Mouse (Mus musculus) adrenal gland, adult (tissue): Measurements from ENCODE around the gene Mpzl1.
"Not testable (repeated sequence)": the region's sequence is repeated elsewhere in the genome, so short reads cannot be mapped to it uniquely, and the experiment has no call there.

ENCODE experiments used
- DNase-seq, 2 experiments: peaks; one replicate each; pipeline ENCODE4 v3.0.0; 2022 to 2023; ENCODE audit warnings: low spot score in 1 of 2; ENCODE audit not compliant: inconsistent age in 2 of 2

Gene Mpzl1

GRCm38 (mm10) chr1:165634151-165634884, at the start of gene Mpzl1:
Mpzl1 (minus strand) TSS chr1:165634538.
- DNase-seq = peak; percentile 99

DNA sequence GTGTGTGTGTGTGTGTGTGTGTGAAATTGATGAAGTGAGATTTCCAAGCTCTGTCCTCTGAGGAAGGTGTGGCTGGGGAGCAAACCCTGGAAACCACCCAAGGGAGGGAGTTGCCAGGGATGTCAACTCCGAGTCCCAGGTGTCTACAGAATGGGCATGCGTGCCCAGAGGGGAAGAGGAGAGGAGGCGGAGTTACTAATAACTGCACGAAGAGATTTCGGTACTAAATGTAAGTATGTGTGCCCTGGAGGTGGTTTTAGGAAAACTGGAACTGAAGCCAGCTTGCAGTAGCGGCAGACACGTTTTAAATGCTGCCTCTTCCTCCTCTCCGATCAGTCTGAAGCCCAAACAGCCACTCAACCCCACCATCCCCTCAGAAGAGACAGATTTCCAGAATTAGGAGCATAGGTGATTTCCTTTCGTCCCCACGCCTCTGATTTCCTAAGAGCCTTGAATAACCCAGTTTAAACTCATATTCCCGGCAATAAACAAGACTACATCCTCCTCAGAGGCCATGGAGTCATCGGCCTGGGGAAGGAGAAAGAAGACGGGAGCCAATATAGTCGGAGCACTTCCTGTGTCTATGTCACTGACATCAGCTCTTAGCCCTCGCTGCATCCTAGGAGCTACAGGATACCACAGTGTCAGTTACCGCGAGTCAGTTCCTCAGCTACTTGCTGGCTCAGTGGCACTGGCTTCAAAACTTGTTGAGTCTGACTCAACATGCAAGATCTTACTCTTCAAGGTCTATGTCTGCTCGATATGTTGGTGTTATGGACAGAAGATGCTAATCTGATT, 47.9 kb upstream of the Mpzl1 start:
- peak in 1 of 2 experiments; percentile 54 for DNase-seq

DNA sequence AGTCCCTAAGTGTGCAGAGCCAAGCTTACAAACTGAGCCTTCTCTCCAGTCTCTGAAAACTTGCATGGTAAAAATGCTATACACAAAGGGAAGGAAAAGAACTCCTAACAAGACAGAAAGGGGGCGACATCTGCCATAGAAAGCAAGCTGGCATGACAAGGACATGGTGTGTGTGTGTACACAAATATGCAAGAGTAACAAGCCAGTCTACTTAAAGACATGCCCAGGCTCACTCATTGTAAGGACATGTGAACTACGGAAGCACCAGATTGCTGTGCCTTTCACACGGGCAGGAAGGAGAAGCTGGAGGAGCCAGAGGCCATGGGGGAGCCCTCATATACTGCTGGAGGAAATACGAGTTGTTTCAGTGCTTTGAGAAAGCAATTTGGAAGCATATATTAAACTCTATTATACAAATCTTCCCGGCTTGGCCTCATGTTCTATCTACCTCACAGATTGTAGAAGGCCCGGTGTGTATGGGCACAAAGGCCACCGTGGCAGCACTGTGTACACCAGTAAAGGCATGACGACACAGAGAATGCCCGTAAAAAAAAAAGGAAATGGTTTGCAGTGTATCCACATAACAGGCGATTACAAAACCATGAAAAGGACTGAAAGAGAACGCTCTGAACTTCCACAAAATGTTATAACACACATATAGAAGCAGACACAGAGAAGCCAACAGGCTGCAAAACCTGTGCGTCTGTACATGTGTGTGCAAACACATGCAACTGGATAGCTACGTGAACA, 46.9 kb upstream of the Mpzl1 start:
- peak in 1 of 2 experiments; percentile 35 for DNase-seq

DNA sequence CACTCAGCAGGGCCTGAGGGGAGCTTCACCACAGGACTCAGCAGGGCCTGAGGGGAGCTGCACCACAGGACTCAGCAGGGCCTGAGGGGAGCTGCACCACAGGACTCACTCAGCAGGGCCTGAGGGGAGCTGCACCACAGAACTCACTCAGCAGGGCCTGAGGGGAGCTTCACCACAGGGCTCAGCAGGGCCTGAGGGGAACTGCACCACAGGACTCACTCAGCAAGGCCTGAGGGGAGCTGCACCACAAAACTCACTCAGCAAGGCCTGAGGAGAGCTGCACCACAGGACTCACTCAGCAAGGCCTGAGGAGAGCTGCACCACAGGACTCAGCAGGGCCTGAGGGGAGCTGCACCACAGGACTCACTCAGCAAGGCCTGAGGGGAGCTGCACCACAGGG, 45.7 kb upstream of the Mpzl1 start:
- not testable (repeated sequence) for DNase-seq

GRCm38 (mm10) chr1:165679618-165679997, 45.3 kb upstream of the Mpzl1 start:
- peak in 1 of 2 experiments; percentile 41 for DNase-seq

DNA sequence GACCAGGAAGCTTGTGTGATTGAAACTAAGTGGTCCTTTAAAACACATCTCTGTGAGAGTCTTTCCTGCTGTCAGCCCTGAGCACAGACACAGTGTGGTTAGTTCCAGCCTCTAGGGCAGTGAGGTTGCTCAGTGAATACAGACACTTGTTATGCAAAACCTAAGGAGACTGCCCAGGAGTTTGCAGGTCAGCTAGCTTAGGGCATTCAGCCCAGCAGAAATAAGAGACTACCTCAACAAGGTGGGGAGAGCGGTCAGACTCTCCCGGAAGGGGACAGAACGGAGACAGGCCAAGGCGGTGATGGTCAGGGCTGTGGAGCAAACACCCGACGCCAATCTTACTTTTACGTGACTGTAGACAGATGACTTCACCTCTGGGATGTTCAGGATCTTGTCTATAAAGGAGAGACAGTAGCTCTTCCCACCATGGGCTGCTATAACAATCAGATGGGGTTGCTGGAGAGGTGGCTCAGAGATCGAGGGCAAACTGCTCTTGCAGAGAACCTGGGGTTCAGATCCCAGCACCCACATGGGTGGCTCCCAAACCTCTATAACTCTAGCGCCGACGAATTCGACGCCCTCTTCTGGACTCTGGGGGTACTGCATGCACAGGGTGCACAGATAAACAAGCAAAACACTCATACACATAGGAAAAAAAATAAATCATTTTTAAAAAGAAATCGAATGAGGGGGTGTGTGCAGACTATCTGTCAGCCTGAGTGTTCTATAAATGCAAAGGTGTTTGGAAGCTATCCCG, 44.7 kb upstream of the Mpzl1 start:
- no peak for DNase-seq

DNA sequence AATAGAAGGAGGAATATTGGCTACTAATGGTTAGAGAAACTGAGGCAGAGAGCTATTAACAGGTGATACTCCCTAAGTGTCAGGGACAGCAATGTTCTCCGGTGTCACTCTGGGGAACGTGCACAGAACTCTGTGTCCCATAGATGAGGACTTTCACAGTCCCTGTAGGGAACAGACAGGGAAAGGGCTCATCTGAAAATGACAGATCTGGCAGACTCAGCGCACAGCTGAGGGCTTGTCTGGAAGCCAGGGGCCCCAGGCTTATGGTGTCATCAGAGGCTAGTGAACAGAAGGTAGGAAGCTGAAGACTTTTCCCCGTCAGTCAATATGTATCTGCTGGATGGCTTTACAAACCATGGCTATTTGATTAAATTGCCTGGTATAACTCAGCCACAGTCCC, 43.2 kb upstream of the Mpzl1 start:
- no peak for DNase-seq

DNA sequence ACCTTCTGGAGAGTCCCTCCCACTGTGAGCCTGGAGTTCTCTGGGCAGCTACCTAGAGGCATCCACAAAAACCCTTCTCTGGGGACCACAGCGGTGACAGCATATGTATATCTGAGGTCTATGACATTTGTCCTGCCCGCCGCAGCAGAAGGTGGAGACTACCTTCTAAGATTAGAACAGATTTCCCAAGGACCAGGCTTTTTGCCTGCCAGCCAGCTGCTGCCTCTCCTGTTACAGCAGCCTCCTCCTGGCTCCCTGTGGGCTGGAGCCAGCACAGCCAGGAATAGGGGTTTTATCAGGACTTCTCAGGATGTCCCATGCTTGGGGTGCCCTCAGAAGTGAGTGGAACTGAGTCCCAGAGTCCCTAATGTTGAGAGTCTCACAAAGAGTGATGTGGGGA, 42.7 kb upstream of the Mpzl1 start:
- peak in 1 of 2 experiments; percentile 22 for DNase-seq

DNA sequence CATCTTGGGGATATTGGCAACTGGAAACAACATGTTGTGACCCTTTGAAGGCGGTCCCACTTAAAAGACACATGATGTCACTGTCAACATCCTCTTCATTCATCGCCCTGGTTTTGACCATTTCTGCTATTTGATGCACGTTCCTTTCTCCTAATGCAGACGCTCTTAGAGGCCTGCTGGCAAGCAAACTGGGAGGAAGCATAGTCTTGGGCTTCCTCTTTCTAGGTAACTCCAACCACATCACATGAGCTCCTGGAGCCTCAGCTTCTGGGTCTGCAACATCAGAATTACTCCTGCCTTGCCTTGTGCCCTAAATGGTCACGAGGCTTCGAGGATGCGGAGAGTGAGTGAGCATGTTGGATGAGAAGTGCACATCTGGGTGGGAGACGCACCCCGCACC, 40.8 kb upstream of the Mpzl1 start:
- no peak for DNase-seq

GRCm38 (mm10) chr1:165672355-165672754, 38.0 kb upstream of the Mpzl1 start:
- peak in 1 of 2 experiments; percentile 55 for DNase-seq

DNA sequence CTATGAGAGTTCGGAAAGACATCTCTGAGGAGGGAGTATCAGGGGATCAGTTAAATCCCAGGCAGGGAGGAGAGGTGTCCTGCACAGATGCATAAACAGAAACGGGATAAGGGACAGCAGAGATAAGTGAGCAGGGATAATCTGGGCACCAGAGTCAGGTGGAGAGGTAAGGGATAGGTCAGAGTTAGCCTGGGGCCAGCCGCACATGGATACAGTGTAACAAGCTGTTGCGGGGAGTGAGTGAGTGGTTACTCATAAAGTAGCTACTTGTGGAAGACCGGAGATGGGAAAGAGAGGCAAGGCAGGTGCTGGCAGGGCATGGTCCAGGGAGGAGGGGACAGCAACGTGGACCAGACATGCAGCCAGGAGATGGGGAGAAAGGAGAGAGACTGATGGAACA, 35.7 kb upstream of the Mpzl1 start:
- no peak for DNase-seq

- DNase-seq = no peak
Measured at GRCm38 (mm10) chr1:165668904-165669303, 34.6 kb upstream of the Mpzl1 start.

- peak in 1 of 2 experiments; percentile 26 for DNase-seq
Measured at GRCm38 (mm10) chr1:165667380-165667779, 33.0 kb upstream of the Mpzl1 start.

- DNase-seq = no peak
Measured at GRCm38 (mm10) chr1:165666944-165667343, 32.6 kb upstream of the Mpzl1 start.

GRCm38 (mm10) chr1:165665758-165666157, 31.4 kb upstream of the Mpzl1 start:
- DNase-seq = no peak

DNA sequence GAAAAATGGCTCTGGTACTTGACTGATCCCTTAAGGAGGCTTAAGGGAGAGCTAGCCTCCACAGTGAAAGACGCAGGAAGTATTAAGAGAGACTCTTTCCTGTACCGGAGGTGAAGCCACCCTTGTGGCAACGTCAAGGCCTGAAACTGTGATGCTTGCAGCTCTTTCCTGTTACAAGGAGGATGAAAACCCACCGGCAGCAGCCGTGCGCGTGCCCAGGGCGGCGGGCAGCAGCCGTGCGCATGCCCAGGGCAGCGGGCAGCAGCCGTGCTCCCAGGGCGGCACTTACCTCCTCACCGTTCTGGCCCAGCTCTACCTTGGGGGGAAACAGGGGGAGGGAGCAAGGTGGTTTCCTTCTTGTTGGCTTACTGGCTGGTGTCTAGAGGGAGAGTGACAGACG, 28.9 kb upstream of the Mpzl1 start:
- peak in 1 of 2 experiments; percentile 33 for DNase-seq

DNA sequence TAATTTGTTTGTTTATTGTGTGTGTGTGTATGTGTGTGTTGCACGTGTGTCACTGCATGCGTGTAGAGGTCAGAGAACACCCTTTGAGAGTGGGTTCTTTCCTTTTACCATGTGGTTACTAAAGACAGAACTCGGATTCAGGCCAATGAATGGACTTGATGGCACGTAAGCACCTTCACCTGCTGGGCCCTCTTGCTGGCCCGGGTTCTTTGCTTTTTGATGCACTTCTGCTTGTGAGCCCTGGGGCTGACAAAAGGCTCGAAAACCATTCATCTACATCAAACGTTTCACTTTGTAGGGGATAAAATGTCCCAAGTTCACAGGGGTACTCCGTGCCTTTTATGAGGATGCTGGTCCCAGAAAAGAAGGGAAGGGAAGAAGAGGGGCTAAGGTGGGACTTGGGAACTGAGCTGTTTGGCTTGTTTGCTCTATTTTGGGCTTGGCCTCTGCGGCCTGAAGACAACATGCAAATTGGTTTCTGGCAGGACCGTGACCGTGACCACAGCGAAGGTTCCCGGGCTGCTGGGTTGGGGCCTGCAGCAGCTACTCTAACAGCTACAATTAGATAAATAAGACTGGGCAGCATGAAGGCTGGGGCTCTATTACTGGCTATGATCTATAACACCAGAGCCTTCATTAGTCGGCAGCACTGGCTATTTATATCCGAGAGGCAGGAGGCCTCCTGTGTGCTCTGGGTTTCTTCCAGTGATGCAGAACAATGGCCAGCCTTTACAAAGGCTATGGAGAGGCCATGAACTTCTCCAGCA, 28.3 kb upstream of the Mpzl1 start:
- no peak for DNase-seq

GRCm38 (mm10) chr1:165661725-165662124, 27.4 kb upstream of the Mpzl1 start:
- DNase-seq = no peak

DNA sequence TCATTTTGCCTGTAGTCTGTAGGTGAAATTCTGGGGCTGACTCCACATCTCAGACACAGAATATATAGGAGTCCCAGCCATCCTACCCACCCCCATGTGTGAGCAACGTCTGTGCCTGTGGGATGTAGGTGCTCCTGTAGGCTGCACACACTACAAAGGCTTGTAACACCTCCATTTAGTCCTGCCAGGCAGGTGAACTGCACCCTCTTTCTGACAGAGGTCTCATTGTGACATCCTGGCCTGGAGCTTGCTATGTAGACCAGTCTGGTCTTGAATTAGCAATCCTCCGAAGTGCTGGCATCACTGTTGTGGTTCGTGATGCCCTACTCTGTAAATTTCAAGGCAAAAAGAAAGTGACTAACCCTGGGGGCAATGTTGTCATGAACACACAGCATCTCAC, 26.9 kb upstream of the Mpzl1 start:
- no peak for DNase-seq

DNA sequence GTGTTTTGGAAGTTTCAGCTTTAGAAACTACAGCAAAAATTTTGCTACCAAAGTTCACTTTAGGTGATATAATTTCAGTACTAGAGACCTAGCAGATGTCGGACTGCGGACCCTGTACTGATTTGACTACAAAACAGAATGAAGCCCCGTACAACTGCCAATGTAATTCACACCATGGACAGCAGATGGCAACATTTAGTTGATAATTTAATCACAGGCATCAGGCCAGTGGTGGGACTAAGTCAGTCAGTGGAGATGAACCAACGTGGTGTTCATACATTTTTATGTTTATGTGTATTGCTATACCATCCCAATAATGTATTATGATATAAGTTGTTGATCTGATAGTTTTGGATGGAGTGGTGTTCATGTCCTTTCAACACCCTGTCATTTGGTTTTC, 26.4 kb upstream of the Mpzl1 start:
- peak in 1 of 2 experiments; percentile 85 for DNase-seq
